8 mouse cellular contexts compared by ENCODE assay signal in genomic region chr9:70249881-70250681, GRCm38 (mm10). TPM values are rescaled to one million over a fixed set of nuclear protein-coding genes. Genes with fewer than 3 reads are reported as not detected.
DNase-seq lines count a peak whose midpoint lies in the region; ATAC-seq and TF ChIP-seq lines count a peak whose summit lies in the region.

No protein-coding gene starts in this region.

- TF ChIP-seq CTCF in kidney, adult 2 months (conservative IDR thresholded peaks at IDR 0.05; ENCODE audit: insufficient read depth, insufficient read length, low read depth, low read length): no peak

- H3K9ac ChIP-seq in kidney, embryonic 14.5 days (ENCODE audit: low read depth, low read length): no peak overlapping the region

- DNase-seq in kidney, adult 2 months: peak; percentile 86
- DNase-seq in adrenal gland, postnatal 10 days: peak; percentile 49
- DNase-seq in heart, postnatal 4 days: peak; percentile 31
- DNase-seq in mesoderm, embryonic 11.5 days (ENCODE audit: low read depth, low spot score): peak; percentile 32
- no peak for DNase-seq in right cerebral cortex, adult 18-20 months
- no peak for DNase-seq in cerebellum, adult 9-10 months
- no peak for DNase-seq in testis, postnatal 14 days (ENCODE audit: low spot score)

- no peaks in the 10 kb centered on the region for H3K36me3 ChIP-seq in kidney, adult 2 months (ENCODE audit: control insufficient read depth, insufficient read depth, low read length)
- no peaks in the 10 kb centered on the region for H3K36me3 ChIP-seq in kidney, embryonic 14.5 days (ENCODE audit: control insufficient read depth, insufficient read depth, low read length)

- H3K9me3 ChIP-seq in kidney, embryonic 14.5 days (ENCODE audit: control insufficient read depth, low read length): no peaks in the 10 kb centered on the region

- WGBS in kidney, adult 2 months: 31% methylated on average over 12 of the region's 12 CpGs
- 40% methylated on average over 12 of the region's 12 CpGs for WGBS in kidney, embryonic 14.5 days

- no peak overlapping the region for H3K4me2 ChIP-seq in kidney, embryonic 14.5 days (replicated peaks; ENCODE audit: low read depth, low read length)

- ATAC-seq in kidney, embryonic 14.5 days (ENCODE audit: low FRiP score, low TSS enrichment): no peak

- TF ChIP-seq POLR2A in kidney, adult 2 months (IDR thresholded peaks at IDR 0.05; ENCODE audit: low read depth, low read length): no peak

- peak overlapping the region; percentile 78 for H3K27ac ChIP-seq in kidney, adult 2 months (ENCODE audit: insufficient read depth, low read depth, low read length)
- no peak overlapping the region for H3K27ac ChIP-seq in kidney, embryonic 14.5 days (ENCODE audit: low read depth, low read length)

- H3K27me3 ChIP-seq in kidney, adult 2 months (replicated peaks; ENCODE audit: control insufficient read depth, insufficient read depth, low read length): no peaks in the 10 kb centered on the region
- no peaks in the 10 kb centered on the region for H3K27me3 ChIP-seq in kidney, embryonic 14.5 days (ENCODE audit: control insufficient read depth, insufficient read depth, low read length)

- no peak overlapping the region for H3K4me3 ChIP-seq in kidney, adult 2 months (ENCODE audit: insufficient read depth, low read depth, low read length)
- no peak overlapping the region for H3K4me3 ChIP-seq in kidney, embryonic 14.5 days (ENCODE audit: low read length)

- H3K4me1 ChIP-seq in kidney, adult 2 months (ENCODE audit: control insufficient read depth, insufficient read depth, low read length): peaks cover 14% of the 10 kb centered on the region
- 0 out of 2 replicates have a peak, but pooled peaks cover 6% of the 10 kb centered on the region for H3K4me1 ChIP-seq in kidney, embryonic 14.5 days (ENCODE audit: control insufficient read depth, insufficient read depth, low read length)

RNA-seq across cellular contexts. Expression of gene Myo1e, which starts 42.9 kb away (rescaled TPM):
- polyA plus RNA-seq in kidney, adult 2 months (2012; rRNA removed): 13.1 and 14.5 TPM in 2 replicates
- polyA plus RNA-seq in kidney, embryonic 14.5 days (2014; fragmentation: Nextera tagmentation; extraction: Ambion mirVana): 10.6 and 20.6 TPM in 2 replicates
- 10 to 100 TPM; 17.9 to 19.5 TPM for total RNA-seq in adrenal gland, postnatal 10 days (2021)
- 10 to 100 TPM; 23.6 to 27.6 TPM for total RNA-seq in heart, postnatal 4 days (2021)

Comparison
In these comparisons a context has a peak if more than half of its experiments do, and no peak if none do; other contexts are left out.
1. DNase-seq: peak in kidney, adult 2 months (single experiment), adrenal gland, postnatal 10 days (single experiment), heart, postnatal 4 days (single experiment) and mesoderm, embryonic 11.5 days (single experiment); none in right cerebral cortex, adult 18-20 months (single experiment), cerebellum, adult 9-10 months (single experiment) and testis, postnatal 14 days (single experiment).